In the genomic region with DNA sequence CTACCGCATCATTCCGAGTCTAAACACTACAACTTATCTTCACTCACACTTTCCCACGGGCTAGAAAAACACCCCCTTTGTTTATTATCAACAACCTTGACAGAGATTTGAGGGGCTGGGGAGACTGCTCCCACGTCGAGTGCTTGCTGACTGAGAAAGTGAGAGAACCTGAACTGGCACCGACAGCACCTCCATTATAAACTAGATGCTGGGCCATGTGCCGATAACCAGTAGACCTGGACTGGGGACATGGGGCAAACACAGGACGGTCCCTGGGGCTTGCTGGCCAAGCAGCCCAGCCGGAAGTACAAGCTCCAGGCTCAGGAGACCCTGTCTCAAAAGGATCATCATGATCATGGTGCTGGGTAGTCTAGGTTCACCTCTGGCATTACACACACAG, we compare ENCODE assay signal across 9 mouse cellular contexts. TPM values are rescaled to one million over a fixed set of nuclear protein-coding genes. Genes with fewer than 3 reads are reported as not detected.
DNase-seq lines count a peak whose midpoint lies in the region; ATAC-seq and TF ChIP-seq lines count a peak whose summit lies in the region.
"Had no signal": no experiment of that assay in that cellular context is flagged by ENCODE, and none has a peak within 500 bp of the region (broad histone marks: within the 10 kb centered on the region; RNA-seq: fewer than 3 reads in every experiment).

No protein-coding gene starts in this region.

- H3K27me3 ChIP-seq in kidney, postnatal 0 days (ENCODE audit: insufficient read depth, low read length) = no peaks in the 10 kb centered on the region
- no peaks in the 10 kb centered on the region for H3K27me3 ChIP-seq in embryonic facial prominence, embryonic 14.5 days (replicated peaks; ENCODE audit: control insufficient read depth, insufficient read depth, low read length)
- H3K27me3 ChIP-seq in intestine, embryonic 16.5 days (replicated peaks; ENCODE audit: control insufficient read depth, insufficient read depth, low read length) = no peaks in the 10 kb centered on the region
- no peaks in the 10 kb centered on the region for H3K27me3 ChIP-seq in neural tube, embryonic 12.5 days (replicated peaks)

- H3K36me3 ChIP-seq in kidney, postnatal 0 days (ENCODE audit: insufficient read depth, low read length) = no peaks in the 10 kb centered on the region
- H3K36me3 ChIP-seq in embryonic facial prominence, embryonic 14.5 days (ENCODE audit: control insufficient read depth, insufficient read depth, low read length) = no peaks in the 10 kb centered on the region
- no peaks in the 10 kb centered on the region for H3K36me3 ChIP-seq in intestine, embryonic 16.5 days (ENCODE audit: control insufficient read depth, insufficient read depth, low read length)
- H3K36me3 ChIP-seq in neural tube, embryonic 12.5 days = no peaks in the 10 kb centered on the region

- TF ChIP-seq CTCF in kidney, postnatal 0 days (IDR thresholded peaks at IDR 0.05; ENCODE audit: low read depth) = no peak

- H3K9ac ChIP-seq in kidney, postnatal 0 days (ENCODE audit: low read depth, low read length) = 0 out of 2 replicates have a peak overlapping the region, but pooled peaks have one; percentile 13
- no peak overlapping the region for H3K9ac ChIP-seq in embryonic facial prominence, embryonic 14.5 days (ENCODE audit: low read depth, low read length)
- peak overlapping the region; percentile 27; the same call in 1 of the 2 replicates for H3K9ac ChIP-seq in intestine, embryonic 16.5 days (ENCODE audit: low read depth, low read length)
- H3K9ac ChIP-seq in neural tube, embryonic 12.5 days = no peak overlapping the region

- no peak for DNase-seq in kidney, postnatal 0 days (ENCODE audit: low spot score)
- DNase-seq in kidney, adult 9 months = no peak
- DNase-seq in embryonic facial prominence, embryonic 14.5 days (ENCODE audit: low spot score) = no peak
- no peak for DNase-seq in cerebellum, postnatal 4 days (ENCODE audit: low spot score in 2 of 2)
- no peak for DNase-seq in cerebellum, adult 11 months
- DNase-seq: cerebellum, adult 8-10 months; layer of hippocampus, adult 9-11 months had no signal

- ATAC-seq in kidney, postnatal 0 days (replicated peaks; ENCODE audit: low FRiP score, low read depth) = no peak
- ATAC-seq in embryonic facial prominence, embryonic 14.5 days (ENCODE audit: low read depth) = no peak
- ATAC-seq in intestine, embryonic 16.5 days = no peak
- ATAC-seq in neural tube, embryonic 12.5 days (ENCODE audit: low FRiP score, low read depth) = no peak

- 51% methylated on average over 9 of the region's 9 CpGs for WGBS in kidney, postnatal 0 days
- WGBS in embryonic facial prominence, embryonic 14.5 days = 61% methylated on average over 9 of the region's 9 CpGs
- WGBS in intestine, embryonic 16.5 days = 40% methylated on average over 9 of the region's 9 CpGs
- 74% methylated on average over 9 of the region's 9 CpGs for WGBS in neural tube, embryonic 12.5 days

- H3K9me3 ChIP-seq in kidney, postnatal 0 days (replicated peaks; ENCODE audit: low read length) = no peaks in the 10 kb centered on the region
- no peaks in the 10 kb centered on the region for H3K9me3 ChIP-seq in embryonic facial prominence, embryonic 14.5 days (ENCODE audit: control insufficient read depth, low read length)
- H3K9me3 ChIP-seq in intestine, embryonic 16.5 days (ENCODE audit: control insufficient read depth, low read length) = no peaks in the 10 kb centered on the region
- H3K9me3 ChIP-seq in neural tube, embryonic 12.5 days = no peaks in the 10 kb centered on the region

- peak overlapping the region; percentile 37; the same call in 1 of the 2 replicates for H3K4me2 ChIP-seq in kidney, postnatal 0 days (ENCODE audit: low read length)
- peak overlapping the region; percentile 78 for H3K4me2 ChIP-seq in embryonic facial prominence, embryonic 14.5 days (ENCODE audit: low read depth, low read length)
- peak overlapping the region; percentile 35 for H3K4me2 ChIP-seq in intestine, embryonic 16.5 days (ENCODE audit: low read depth, low read length)
- peak overlapping the region; percentile 78 for H3K4me2 ChIP-seq in neural tube, embryonic 12.5 days (replicated peaks)

- peaks cover 17% of the 10 kb centered on the region for H3K4me1 ChIP-seq in kidney, postnatal 0 days (replicated peaks; ENCODE audit: insufficient read depth, low read length)
- H3K4me1 ChIP-seq in embryonic facial prominence, embryonic 14.5 days (ENCODE audit: control insufficient read depth, insufficient read depth, low read length) = peaks cover 24% of the 10 kb centered on the region
- H3K4me1 ChIP-seq in intestine, embryonic 16.5 days (ENCODE audit: control insufficient read depth, insufficient read depth, low read length) = peaks cover 42% of the 10 kb centered on the region
- H3K4me1 ChIP-seq in neural tube, embryonic 12.5 days = peaks cover 12% of the 10 kb centered on the region

- H3K27ac ChIP-seq in kidney, postnatal 0 days = no peak overlapping the region
- no peak overlapping the region for H3K27ac ChIP-seq in embryonic facial prominence, embryonic 14.5 days (replicated peaks; ENCODE audit: low read depth, low read length)
- no peak overlapping the region for H3K27ac ChIP-seq in intestine, embryonic 16.5 days (ENCODE audit: low read length)
- no peak overlapping the region for H3K27ac ChIP-seq in neural tube, embryonic 12.5 days

- H3K4me3 ChIP-seq in kidney, postnatal 0 days (replicated peaks; ENCODE audit: low read depth, low read length) = no peak overlapping the region
- H3K4me3 ChIP-seq in embryonic facial prominence, embryonic 14.5 days (ENCODE audit: low read depth, low read length) = peak overlapping the region; percentile 8; the same call in 1 of the 2 replicates
- peak overlapping the region; percentile 28 for H3K4me3 ChIP-seq in intestine, embryonic 16.5 days (ENCODE audit: low read length)
- no peak overlapping the region for H3K4me3 ChIP-seq in neural tube, embryonic 12.5 days

RNA-seq across cellular contexts. Expression of gene Frs2, which starts 1.9 kb away (rescaled TPM):
- 17.8 and 18.5 TPM in 2 replicates for polyA plus RNA-seq in kidney, postnatal 0 days (2015; fragmentation: Nextera tagmentation; extraction: Ambion mirVana)
- 22.6 and 27.6 TPM in 2 replicates for polyA plus RNA-seq in embryonic facial prominence, embryonic 14.5 days (2014; fragmentation: Nextera tagmentation; extraction: Ambion mirVana)
- polyA plus RNA-seq in intestine, embryonic 16.5 days (2015; fragmentation: Nextera tagmentation; extraction: Ambion mirVana) = 13.9 and 15.6 TPM in 2 replicates
- polyA plus RNA-seq in neural tube, embryonic 12.5 days (2016; fragmentation: Nextera tagmentation; extraction: Ambion mirVana) = 23.1 and 26.3 TPM in 2 replicates

Comparison
In these comparisons a context has a peak if more than half of its experiments do, and no peak if none do; other contexts are left out.
1. H3K4me3 ChIP-seq: peak in embryonic facial prominence, embryonic 14.5 days (single experiment) and intestine, embryonic 16.5 days (single experiment); none in kidney, postnatal 0 days (single experiment) and neural tube, embryonic 12.5 days (single experiment).
2. H3K9ac ChIP-seq: peak in kidney, postnatal 0 days (single experiment) and intestine, embryonic 16.5 days (single experiment); none in embryonic facial prominence, embryonic 14.5 days (single experiment) and neural tube, embryonic 12.5 days (single experiment).
3. Peak in every context shown above with its lines, with median percentiles within 50 percentile points of each other: H3K4me2 ChIP-seq.